Mouse (Mus musculus): ENCODE measurements around the gene Nrp1. TPM values are rescaled to one million over a fixed set of nuclear protein-coding genes. Genes with fewer than 3 reads are reported as not detected.

The Nrp1 gene
- polyA plus RNA-seq, 1 experiment from 2014 or later: 153 TPM

GRCm38 (mm10) chr8:128538378-128538777, 180.0 kb downstream of the Nrp1 start:
- Histone ChIP-seq H3K4me3 (ENCODE audit: low read length) (no peak overlapping the region), H3K4me2 (replicated peaks; ENCODE audit: low read depth, low read length) (no peak overlapping the region), H3K36me3 (ENCODE audit: insufficient read depth, low read length) (no peaks in the 10 kb centered on the region), H3K27me3 (ENCODE audit: insufficient read depth, low read length) (no peaks in the 10 kb centered on the region), H3K9ac (replicated peaks; ENCODE audit: low read length) (no peak overlapping the region), H3K4me1 (ENCODE audit: insufficient read depth, low read length) (no peaks in the 10 kb centered on the region), H3K27ac (ENCODE audit: low read length) (no peak overlapping the region), H3K9me3 (ENCODE audit: low read length) (no peaks in the 10 kb centered on the region)
- ATAC-seq (ENCODE audit: low FRiP score, low TSS enrichment): no peak
- 50% methylated on average over 1 of the region's 1 CpGs for WGBS

GRCm38 (mm10) chr8:128541355-128542090, 183.1 kb downstream of the Nrp1 start:
- Histone ChIP-seq H3K4me1 (ENCODE audit: insufficient read depth, low read length) (no peaks in the 10 kb centered on the region), H3K27ac (ENCODE audit: low read length) (no peak overlapping the region), H3K27me3 (ENCODE audit: insufficient read depth, low read length) (no peaks in the 10 kb centered on the region), H3K36me3 (ENCODE audit: insufficient read depth, low read length) (no peaks in the 10 kb centered on the region), H3K9me3 (ENCODE audit: low read length) (no peaks in the 10 kb centered on the region), H3K9ac (replicated peaks; ENCODE audit: low read length) (no peak overlapping the region), H3K4me2 (replicated peaks; ENCODE audit: low read depth, low read length) (no peak overlapping the region), H3K4me3 (ENCODE audit: low read length) (no peak overlapping the region)
- no peak for ATAC-seq (ENCODE audit: low FRiP score, low TSS enrichment)
- 28% methylated on average over 1 of the region's 1 CpGs for WGBS

- H3K4me2 ChIP-seq (replicated peaks; ENCODE audit: low read depth, low read length): no peak overlapping the region
- H3K27me3 ChIP-seq (ENCODE audit: insufficient read depth, low read length): no peaks in the 10 kb centered on the region
- no peak for ATAC-seq (ENCODE audit: low FRiP score, low TSS enrichment)
- no peak overlapping the region for H3K27ac ChIP-seq (ENCODE audit: low read length)
- H3K4me3 ChIP-seq (ENCODE audit: low read length): no peak overlapping the region
- H3K9ac ChIP-seq (replicated peaks; ENCODE audit: low read length): no peak overlapping the region
- H3K36me3 ChIP-seq (ENCODE audit: insufficient read depth, low read length): no peaks in the 10 kb centered on the region
- WGBS: 87% methylated on average over 2 of the region's 2 CpGs
- no peaks in the 10 kb centered on the region for H3K4me1 ChIP-seq (ENCODE audit: insufficient read depth, low read length)
- no peaks in the 10 kb centered on the region for H3K9me3 ChIP-seq (ENCODE audit: low read length)
These were observed 185.9 kb downstream of the Nrp1 start for GRCm38 (mm10) chr8:128544128-128544846.

- 93% methylated on average over 1 of the region's 1 CpGs for WGBS
- Histone ChIP-seq H3K4me3 (ENCODE audit: low read length) (no peak overlapping the region), H3K4me2 (replicated peaks; ENCODE audit: low read depth, low read length) (no peak overlapping the region), H3K9me3 (ENCODE audit: low read length) (no peaks in the 10 kb centered on the region), H3K27me3 (ENCODE audit: insufficient read depth, low read length) (no peaks in the 10 kb centered on the region), H3K4me1 (ENCODE audit: insufficient read depth, low read length) (no peaks in the 10 kb centered on the region), H3K9ac (replicated peaks; ENCODE audit: low read length) (no peak overlapping the region), H3K36me3 (ENCODE audit: insufficient read depth, low read length) (no peaks in the 10 kb centered on the region), H3K27ac (ENCODE audit: low read length) (no peak overlapping the region)
- no peak for ATAC-seq (ENCODE audit: low FRiP score, low TSS enrichment)
These were observed 187.9 kb downstream of the Nrp1 start for GRCm38 (mm10) chr8:128546287-128546686.

GRCm38 (mm10) chr8:128547361-128547760, 189.0 kb downstream of the Nrp1 start:
- Histone ChIP-seq H3K4me2 (replicated peaks; ENCODE audit: low read depth, low read length) (no peak overlapping the region), H3K36me3 (ENCODE audit: insufficient read depth, low read length) (no peaks in the 10 kb centered on the region), H3K27me3 (ENCODE audit: insufficient read depth, low read length) (no peaks in the 10 kb centered on the region), H3K4me3 (ENCODE audit: low read length) (no peak overlapping the region), H3K4me1 (ENCODE audit: insufficient read depth, low read length) (peaks cover 3% of the 10 kb centered on the region; the same call in 1 of the 2 replicates), H3K9ac (replicated peaks; ENCODE audit: low read length) (no peak overlapping the region), H3K27ac (ENCODE audit: low read length) (no peak overlapping the region), H3K9me3 (ENCODE audit: low read length) (no peaks in the 10 kb centered on the region)
- ATAC-seq (ENCODE audit: low FRiP score, low TSS enrichment): no peak
- WGBS: 80% methylated on average over 4 of the region's 4 CpGs

GRCm38 (mm10) chr8:128549738-128550137, 191.3 kb downstream of the Nrp1 start:
- Histone ChIP-seq H3K9me3 (ENCODE audit: low read length) (no peaks in the 10 kb centered on the region), H3K4me3 (ENCODE audit: low read length) (no peak overlapping the region), H3K36me3 (ENCODE audit: insufficient read depth, low read length) (no peaks in the 10 kb centered on the region), H3K4me2 (replicated peaks; ENCODE audit: low read depth, low read length) (no peak overlapping the region), H3K9ac (replicated peaks; ENCODE audit: low read length) (no peak overlapping the region), H3K27me3 (ENCODE audit: insufficient read depth, low read length) (no peaks in the 10 kb centered on the region), H3K27ac (ENCODE audit: low read length) (no peak overlapping the region), H3K4me1 (ENCODE audit: insufficient read depth, low read length) (peaks cover 3% of the 10 kb centered on the region; the same call in 1 of the 2 replicates)
- 92% methylated on average over 5 of the region's 5 CpGs for WGBS
- ATAC-seq (ENCODE audit: low FRiP score, low TSS enrichment): no peak

- WGBS: 46% methylated on average over 15 of the region's 15 CpGs
- H3K36me3 ChIP-seq (ENCODE audit: insufficient read depth, low read length): no peaks in the 10 kb centered on the region
- no peak overlapping the region for H3K4me3 ChIP-seq (ENCODE audit: low read length)
- H3K27me3 ChIP-seq (ENCODE audit: insufficient read depth, low read length): no peaks in the 10 kb centered on the region
- no peaks in the 10 kb centered on the region for H3K9me3 ChIP-seq (ENCODE audit: low read length)
- no peak overlapping the region for H3K27ac ChIP-seq (ENCODE audit: low read length)
- no peak overlapping the region for H3K4me2 ChIP-seq (replicated peaks; ENCODE audit: low read depth, low read length)
- peaks cover 3% of the 10 kb centered on the region; the same call in 1 of the 2 replicates for H3K4me1 ChIP-seq (ENCODE audit: insufficient read depth, low read length)
- no peak overlapping the region for H3K9ac ChIP-seq (replicated peaks; ENCODE audit: low read length)
- peak; percentile 54; the same call in 1 of the 2 replicates for ATAC-seq (ENCODE audit: low FRiP score, low TSS enrichment)
These were observed 193.2 kb downstream of the Nrp1 start for GRCm38 (mm10) chr8:128551421-128552139.

MicroRNAs within 50 kb of the gene (microRNA counts, 519-probe panel; counts per million panel counts)
- microRNA mmu-miR-1903: 104 counts per million, percentile 35 among the panel's probes with 10 or more counts

Small RNA genes lying within 50 kb of the gene (microRNA-seq; reads per million reads assigned to microRNA genes)
- gene Mir1903: 0.47 reads per million

Measured in kidney, embryonic 16.5 days (tissue).